Mouse (Mus musculus) bone marrow macrophage, adult 2 months (primary cell): Measurements from ENCODE around the gene Psat1.

ENCODE experiments used
- CTCF ChIP-seq: IDR thresholded peaks from 2 replicates; pipeline ENCODE4 v1.5.1; 2012; ENCODE audit warnings: low read depth, mild to moderate bottlenecking, low read length, moderate library complexity
- POLR2A ChIP-seq: IDR thresholded peaks from 2 replicates; pipeline ENCODE4 v1.6.1; 2012; ENCODE audit warnings: mild to moderate bottlenecking, low read depth, low read length, borderline replicate concordance

DNA sequence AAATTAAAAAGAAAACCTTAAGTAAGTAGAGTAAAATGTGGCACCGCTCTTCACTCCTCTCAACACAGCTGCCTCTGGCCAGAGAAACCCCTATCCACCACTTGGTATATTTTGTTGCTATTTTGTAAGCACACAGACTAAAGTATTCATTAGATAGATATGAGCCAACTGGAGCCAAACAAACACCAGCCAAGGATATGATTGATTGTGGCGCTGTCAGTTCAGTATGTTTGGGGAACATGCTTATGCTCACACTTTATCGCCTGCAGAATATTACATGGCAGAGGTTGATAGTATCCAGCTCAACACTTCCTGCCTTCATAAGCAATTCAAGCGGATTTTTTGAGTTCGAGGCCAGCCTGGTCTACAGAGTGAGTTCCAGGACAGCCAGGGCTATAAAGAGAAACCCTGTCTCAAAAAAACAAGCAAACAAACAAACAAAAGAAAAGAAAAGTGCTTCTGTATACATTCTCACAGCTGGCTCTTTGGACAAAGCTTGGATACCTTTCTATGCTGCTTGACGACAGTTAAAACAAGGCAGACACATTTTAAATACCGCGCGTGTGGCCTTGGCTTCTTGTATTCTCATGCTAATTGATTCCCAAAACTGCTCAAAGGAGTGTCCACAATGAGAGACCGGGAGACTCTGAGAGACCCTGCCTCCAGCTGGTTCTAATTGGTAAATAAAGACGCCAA lies 4.6 kb downstream of the Psat1 start:
- no peak for TF ChIP-seq CTCF
- TF ChIP-seq POLR2A: no peak
